Mouse (Mus musculus): ENCODE data around the gene Olfr824.

DNA sequence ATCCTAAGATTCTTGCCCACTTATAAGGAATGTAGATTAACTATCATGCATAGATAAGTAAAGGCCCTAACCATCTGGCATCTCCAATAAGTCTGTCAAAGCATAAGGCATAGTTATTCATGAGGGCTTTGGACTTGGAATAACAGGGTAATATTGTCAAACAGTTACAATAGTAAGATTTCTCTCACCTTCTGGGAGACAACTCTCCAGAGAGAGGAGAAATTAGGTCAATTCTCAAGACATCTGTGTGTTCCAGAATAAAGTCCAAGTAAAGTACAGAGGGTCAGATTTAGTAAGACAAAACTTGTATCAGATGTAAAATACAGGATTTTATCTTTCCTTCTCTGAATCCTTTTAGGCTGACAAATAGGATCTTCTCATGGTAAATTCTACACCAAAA is 36.9 kb upstream of the Olfr824 start, which contains the start of gene Olfr825:
- TF ChIP-seq EP300 (IDR thresholded peaks at IDR 0.05; ENCODE audit: low read depth) (no peak), CTCF (IDR thresholded peaks at IDR 0.05; ENCODE audit: low read depth) (no peak)

Data from heart, postnatal 0 days (tissue).